Comparison of ENCODE assay signal across 16 mouse cellular contexts in the genomic region with DNA sequence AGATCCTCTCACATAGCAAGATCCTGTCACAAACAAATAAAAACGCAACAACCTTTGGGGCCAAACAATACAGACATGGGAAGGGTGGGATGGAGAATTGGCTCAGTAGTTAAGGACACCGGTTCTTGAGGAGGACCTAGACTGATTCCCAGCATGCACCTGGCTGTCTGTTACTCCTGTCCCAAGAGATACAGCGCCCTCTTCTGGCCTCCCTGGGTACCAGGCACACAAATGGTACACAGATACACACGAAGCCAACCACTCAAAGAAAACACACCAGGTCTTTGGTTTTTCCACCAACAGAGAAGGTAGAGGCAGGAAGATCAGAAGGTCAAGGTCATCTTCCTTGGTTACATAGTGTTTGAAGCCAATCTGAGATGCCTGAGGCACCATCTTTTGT. TPM values are rescaled to one million over a fixed set of nuclear protein-coding genes. Genes with fewer than 3 reads are reported as not detected.
A peak's percentile ranks its signal among the peaks of the same experiment; 100 is the strongest.
DNase-seq lines count a peak whose midpoint lies in the region; ATAC-seq and TF ChIP-seq lines count a peak whose summit lies in the region.
"Had no signal": no experiment of that assay in that cellular context is flagged by ENCODE, and none has a peak within 500 bp of the region (broad histone marks: within the 10 kb centered on the region; RNA-seq: fewer than 3 reads in every experiment).

No protein-coding gene starts in this region.

- TF ChIP-seq EP300 in stomach, postnatal 0 days (optimal IDR thresholded peaks at IDR 0.05), result no peak

- H3K36me3 ChIP-seq in kidney, adult 2 months (ENCODE audit: control insufficient read depth, insufficient read depth, low read length), result no peaks in the 10 kb centered on the region
- no peaks in the 10 kb centered on the region for H3K36me3 ChIP-seq in stomach, postnatal 0 days (ENCODE audit: control insufficient read depth, insufficient read depth, low read length)
- H3K36me3 ChIP-seq: limb, embryonic 15.5 days; midbrain, embryonic 10.5 days; stomach, embryonic 15.5 days had no signal

- peak; percentile 43 for DNase-seq in CD4-positive, CD25-positive, alpha-beta regulatory T cell, adult 2 months (ENCODE audit: low read depth, low spot score)
- DNase-seq in kidney, adult 2 months, result no peak
- DNase-seq in kidney, postnatal 25 days, result no peak
- peak; percentile 59 for DNase-seq in thymus, postnatal 4 days
- DNase-seq in thymus, postnatal 10 days (ENCODE audit: low spot score in 2 of 2), result no peak
- no peak for DNase-seq in stomach, postnatal 0 days (ENCODE audit: low spot score)
- DNase-seq in right cerebral cortex, postnatal 36 days (ENCODE audit: low spot score in 2 of 2), result no peak
- DNase-seq: heart, adult 18-20 months; lung, postnatal 10 days; spleen, adult 18-20 months had no signal

- no peaks in the 10 kb centered on the region for H3K9me3 ChIP-seq in stomach, postnatal 0 days (ENCODE audit: control insufficient read depth, low read length)
- H3K9me3 ChIP-seq: limb, embryonic 15.5 days; midbrain, embryonic 10.5 days; stomach, embryonic 15.5 days had no signal

- no peaks in the 10 kb centered on the region for H3K27me3 ChIP-seq in kidney, adult 2 months (replicated peaks; ENCODE audit: control insufficient read depth, insufficient read depth, low read length)
- no peaks in the 10 kb centered on the region for H3K27me3 ChIP-seq in stomach, postnatal 0 days (ENCODE audit: control insufficient read depth, insufficient read depth, low read length)

- no peaks in the 10 kb centered on the region for H3K4me1 ChIP-seq in kidney, adult 2 months (ENCODE audit: control insufficient read depth, insufficient read depth, low read length)
- no peaks in the 10 kb centered on the region for H3K4me1 ChIP-seq in stomach, postnatal 0 days (replicated peaks; ENCODE audit: control insufficient read depth, insufficient read depth)
- H3K4me1 ChIP-seq: stomach, embryonic 15.5 days had no signal

- TF ChIP-seq POLR2A in kidney, adult 2 months (IDR thresholded peaks at IDR 0.05; ENCODE audit: low read depth, low read length), result no peak

- ATAC-seq in CD4-positive, CD25-positive, alpha-beta regulatory T cell, adult 4 months, result no peak
- ATAC-seq in stomach, postnatal 0 days (ENCODE audit: low FRiP score, low TSS enrichment), result no peak
- ATAC-seq: forebrain, embryonic 14.5 days had no signal

- TF ChIP-seq CTCF in kidney, adult 2 months (conservative IDR thresholded peaks at IDR 0.05; ENCODE audit: insufficient read depth, insufficient read length, low read depth, low read length), result peak; percentile 25; the same call in 1 of the 2 replicates
- peak; percentile 33 for TF ChIP-seq CTCF in stomach, postnatal 0 days (IDR thresholded peaks at IDR 0.05; ENCODE audit: low read depth)

- 64% methylated on average over 4 of the region's 4 CpGs for WGBS in kidney, adult 2 months
- 65% methylated on average over 4 of the region's 4 CpGs for WGBS in stomach, postnatal 0 days

- H3K4me3 ChIP-seq in kidney, adult 2 months (ENCODE audit: insufficient read depth, low read depth, low read length), result no peak overlapping the region
- no peak overlapping the region for H3K4me3 ChIP-seq in stomach, postnatal 0 days (ENCODE audit: low read depth, low read length)
- H3K4me3 ChIP-seq: limb, embryonic 15.5 days; midbrain, embryonic 10.5 days; stomach, embryonic 15.5 days had no signal

- no peak overlapping the region for H3K9ac ChIP-seq in stomach, postnatal 0 days (ENCODE audit: low read length)
- H3K9ac ChIP-seq: hindbrain, embryonic 14.5 days; limb, embryonic 15.5 days; stomach, embryonic 15.5 days had no signal

- H3K27ac ChIP-seq in kidney, adult 2 months (ENCODE audit: insufficient read depth, low read depth, low read length), result no peak overlapping the region
- no peak overlapping the region for H3K27ac ChIP-seq in stomach, postnatal 0 days (replicated peaks)
- H3K27ac ChIP-seq: hindbrain, embryonic 14.5 days; limb, embryonic 15.5 days; midbrain, embryonic 10.5 days; stomach, embryonic 15.5 days had no signal

- H3K4me2 ChIP-seq in stomach, postnatal 0 days (replicated peaks; ENCODE audit: low read depth), result no peak overlapping the region
- H3K4me2 ChIP-seq: hindbrain, embryonic 14.5 days; limb, embryonic 15.5 days; stomach, embryonic 15.5 days had no signal

RNA-seq across cellular contexts. Expression of a gene that starts 7.7 kb away (rescaled TPM):
- not detected for polyA plus RNA-seq in CD4-positive, CD25-positive, alpha-beta regulatory T cell, adult 4 months (2017; shearing (Covaris generic))
- 0.05 and 0.42 TPM in 2 replicates for polyA plus RNA-seq in kidney, adult 2 months (2012; rRNA removed)
- polyA plus RNA-seq in stomach, postnatal 0 days (2015; fragmentation: Nextera tagmentation; extraction: Ambion mirVana), result 0.05 and 0.08 TPM in 2 replicates

RNA-seq across cellular contexts. Expression of a gene that starts 19.1 kb away (rescaled TPM):
- 1,000 to 10,000 TPM; 3,157 to 3,173 TPM for polyA plus RNA-seq in CD4-positive, CD25-positive, alpha-beta regulatory T cell, adult 4 months (2017; shearing (Covaris generic))
- 503 and 653 TPM in 2 replicates for polyA plus RNA-seq in kidney, adult 2 months (2012; rRNA removed)
- 863 and 874 TPM in 2 replicates for polyA plus RNA-seq in stomach, postnatal 0 days (2015; fragmentation: Nextera tagmentation; extraction: Ambion mirVana)

RNA-seq across cellular contexts. Expression of a gene that starts 22.8 kb away (rescaled TPM):
- 1 to 10 TPM; 1.8 to 2.4 TPM for polyA plus RNA-seq in CD4-positive, CD25-positive, alpha-beta regulatory T cell, adult 4 months (2017; shearing (Covaris generic))
- polyA plus RNA-seq in kidney, adult 2 months (2012; rRNA removed), result 6.1 and 7.6 TPM in 2 replicates
- polyA plus RNA-seq in stomach, postnatal 0 days (2015; fragmentation: Nextera tagmentation; extraction: Ambion mirVana), result 4.2 and 4.9 TPM in 2 replicates

RNA-seq across cellular contexts. Expression of a gene that starts 49.6 kb away (rescaled TPM):
- polyA plus RNA-seq in CD4-positive, CD25-positive, alpha-beta regulatory T cell, adult 4 months (2017; shearing (Covaris generic)), result 100 to 1,000 TPM in 1 of 2 experiments, 10 to 100 TPM in 1; 89.8 to 124 TPM
- polyA plus RNA-seq in kidney, adult 2 months (2012; rRNA removed), result 0.75 and 2.8 TPM in 2 replicates
- 7.5 and 9.8 TPM in 2 replicates for polyA plus RNA-seq in stomach, postnatal 0 days (2015; fragmentation: Nextera tagmentation; extraction: Ambion mirVana)

RNA-seq across cellular contexts. Expression of a gene that starts 59.4 kb away (rescaled TPM):
- 1 to 10 TPM; 1.8 to 3.7 TPM for polyA plus RNA-seq in CD4-positive, CD25-positive, alpha-beta regulatory T cell, adult 4 months (2017; shearing (Covaris generic))
- polyA plus RNA-seq in kidney, adult 2 months (2012; rRNA removed), result 1.0 TPM in 2 replicates
- 0.40 and 0.45 TPM in 2 replicates for polyA plus RNA-seq in stomach, postnatal 0 days (2015; fragmentation: Nextera tagmentation; extraction: Ambion mirVana)

Comparison
In these comparisons a context has a peak if more than half of its experiments do, and no peak if none do; other contexts are left out.
1. DNase-seq: peak in CD4-positive, CD25-positive, alpha-beta regulatory T cell, adult 2 months (single experiment) and thymus, postnatal 4 days (single experiment); none in kidney, adult 2 months (single experiment), kidney, postnatal 25 days (0 of 2), thymus, postnatal 10 days (0 of 2), stomach, postnatal 0 days (single experiment) and right cerebral cortex, postnatal 36 days (0 of 2).